Mouse (Mus musculus) lung, embryonic 14.5 days (tissue): ENCODE results near the gene Mapk8ip3. TPM values are rescaled to one million over a fixed set of nuclear protein-coding genes. Genes with fewer than 3 reads are reported as not detected.

Source experiments
- ATAC-seq: fragments of 200-750 bp; cut with Nextera tagmentation; 2 replicates; pipeline ENCODE4 v1.8.0; 2017; ENCODE audit warnings: mild to moderate bottlenecking, moderate TSS enrichment, moderate library complexity; ENCODE audit not compliant: insufficient read depth
- DNase-seq: peaks from one replicate; pipeline ENCODE4 v3.0.0-alpha.2; 2015
- H3K27ac ChIP-seq: fragments of 300-500 bp; sonication (generic); 2 replicates; pipeline ENCODE4 v1.5.1; 2014; ENCODE audit warnings: low read depth, mild to moderate bottlenecking, moderate library complexity
- H3K27me3 ChIP-seq: fragments of 300-500 bp; sonication (generic); 2 replicates; pipeline ENCODE4 v1.6.1; 2014; ENCODE audit warnings: low read length, control low read depth; ENCODE audit not compliant: insufficient read depth
- H3K36me3 ChIP-seq: fragments of 300-500 bp; sonication (generic); 2 replicates; pipeline ENCODE4 v1.6.1; 2014; ENCODE audit warnings: control low read depth; ENCODE audit not compliant: insufficient read depth
- H3K4me1 ChIP-seq: fragments of 300-500 bp; sonication (generic); 2 replicates; pipeline ENCODE4 v1.6.1; 2014; ENCODE audit warnings: antibody characterized with exemption, control low read depth; ENCODE audit not compliant: insufficient read depth
- H3K4me2 ChIP-seq: fragments of 300-500 bp; sonication (generic); 2 replicates; pipeline ENCODE4 v1.6.1; 2014; ENCODE audit warnings: mild to moderate bottlenecking
- H3K4me3 ChIP-seq: fragments of 300-500 bp; sonication (generic); 2 replicates; pipeline ENCODE4 v1.5.1; 2014; ENCODE audit warnings: low read depth, low read length
- H3K9ac ChIP-seq: fragments of 300-500 bp; sonication (generic); 2 replicates; pipeline ENCODE4 v1.6.1; 2014
- H3K9me3 ChIP-seq: fragments of 300-500 bp; sonication (generic); 2 replicates; pipeline ENCODE4 v1.6.1; 2016; ENCODE audit warnings: low read depth, low read length, control low read depth
- CTCF ChIP-seq: IDR thresholded peaks from 2 replicates; pipeline ENCODE4 v1.5.1; 2016; ENCODE audit warnings: antibody characterized with exemption, low read depth
- WGBS: fragments of 180-500 bp; shearing (Covaris S2); extraction: QIAGEN DNeasy Blood & Tissue Kit; methylation state at CpG from one replicate; pipeline ENCODE4 v1.1.7; 2014; 5-methylcytosine and 5-hydroxymethylcytosine counted together
- polyA plus RNA-seq: library from polyadenylated mRNA; unstranded; fragments of >200 nt; fragmentation: Nextera tagmentation; extraction: Ambion mirVana; gene quantifications from 2 replicates; pipeline ENCODE4 v1.2.1, GENCODE M21; 2014

The Mapk8ip3 gene
- 32.1 and 34.2 TPM in 2 replicates for polyA plus RNA-seq

GRCm38 (mm10) chr17:24936259-24937237 lies at the start of gene Mapk8ip3:
Gene Mapk8ip3, minus strand, starts transcription at chr17:24936977.
- ATAC-seq: peak; percentile 98
- peak within 1 kb of the TSS; percentile 72 for H3K4me2 ChIP-seq
- peak within 1 kb of the TSS; percentile 86 for H3K9ac ChIP-seq
- no peaks in the 10 kb centered on the region for H3K9me3 ChIP-seq
- DNase-seq: peak; percentile 97
- H3K27ac ChIP-seq: peak within 1 kb of the TSS; percentile 85
- WGBS: under 1% methylated on average over 78 of the region's 78 CpGs
- H3K36me3 ChIP-seq: 0 out of 2 replicates have a peak, but pooled peaks cover 4% of the 10 kb centered on the region
- H3K4me1 ChIP-seq: peaks cover 5% of the 10 kb centered on the region; the same call in 1 of the 2 replicates
- peak within 1 kb of the TSS; percentile 97 for H3K4me3 ChIP-seq
- peak; percentile 48 for TF ChIP-seq CTCF
- H3K27me3 ChIP-seq: no peaks in the 10 kb centered on the region

DNA sequence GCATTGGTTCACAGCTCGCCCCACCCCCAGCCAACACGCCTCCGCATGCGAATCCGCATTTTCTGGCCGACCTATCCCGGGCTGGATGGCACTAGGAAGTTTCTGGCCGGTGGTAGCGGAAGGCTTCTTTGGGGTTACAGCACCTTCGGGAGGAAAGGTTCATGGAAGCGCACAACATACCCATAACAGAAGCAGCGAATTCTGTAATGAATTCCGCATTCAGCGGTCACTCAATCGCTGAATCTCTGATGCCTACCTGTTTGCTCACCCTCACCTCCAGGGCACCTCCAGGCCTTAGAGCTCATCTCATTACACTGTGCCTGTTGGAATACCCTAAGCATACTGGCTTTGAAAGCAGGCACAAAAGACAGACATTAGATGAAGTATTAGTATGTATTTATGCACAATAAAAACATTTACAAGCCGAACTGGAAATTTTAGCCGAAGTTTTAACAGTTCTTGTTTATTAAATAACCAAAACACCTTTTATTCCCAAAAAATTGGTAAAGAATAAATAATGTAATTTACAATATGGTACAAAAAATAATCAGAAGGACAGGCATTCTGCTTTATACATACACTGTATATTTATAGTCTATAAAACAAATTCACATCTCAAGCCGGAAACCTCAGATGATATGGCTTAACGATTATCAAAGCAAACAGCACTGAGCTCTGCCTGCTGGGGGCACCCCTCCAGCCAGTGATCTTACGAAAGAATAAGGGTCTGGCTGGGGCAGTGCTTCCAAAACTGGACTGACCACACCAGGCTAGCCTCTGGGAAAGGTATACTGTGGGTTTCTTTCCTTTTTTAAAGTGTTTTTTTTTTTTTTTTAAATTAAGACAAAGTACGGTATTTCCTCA lies 24.3 kb upstream of the Mapk8ip3 start:
- Histone ChIP-seq H3K9ac (peak overlapping the region; percentile 85), H3K36me3 (peaks cover 58% of the 10 kb centered on the region), H3K4me2 (peak overlapping the region; percentile 66), H3K27me3 (no peaks in the 10 kb centered on the region), H3K9me3 (no peaks in the 10 kb centered on the region), H3K27ac (no peak overlapping the region), H3K4me3 (peak overlapping the region; percentile 73), H3K4me1 (0 out of 2 replicates have a peak, but pooled peaks cover 3% of the 10 kb centered on the region)
- WGBS: 12% methylated on average over 21 of the region's 21 CpGs
- ATAC-seq: peak; percentile 36; the same call in 1 of the 2 replicates
- no peak for TF ChIP-seq CTCF
- peak; percentile 19 for DNase-seq

DNA sequence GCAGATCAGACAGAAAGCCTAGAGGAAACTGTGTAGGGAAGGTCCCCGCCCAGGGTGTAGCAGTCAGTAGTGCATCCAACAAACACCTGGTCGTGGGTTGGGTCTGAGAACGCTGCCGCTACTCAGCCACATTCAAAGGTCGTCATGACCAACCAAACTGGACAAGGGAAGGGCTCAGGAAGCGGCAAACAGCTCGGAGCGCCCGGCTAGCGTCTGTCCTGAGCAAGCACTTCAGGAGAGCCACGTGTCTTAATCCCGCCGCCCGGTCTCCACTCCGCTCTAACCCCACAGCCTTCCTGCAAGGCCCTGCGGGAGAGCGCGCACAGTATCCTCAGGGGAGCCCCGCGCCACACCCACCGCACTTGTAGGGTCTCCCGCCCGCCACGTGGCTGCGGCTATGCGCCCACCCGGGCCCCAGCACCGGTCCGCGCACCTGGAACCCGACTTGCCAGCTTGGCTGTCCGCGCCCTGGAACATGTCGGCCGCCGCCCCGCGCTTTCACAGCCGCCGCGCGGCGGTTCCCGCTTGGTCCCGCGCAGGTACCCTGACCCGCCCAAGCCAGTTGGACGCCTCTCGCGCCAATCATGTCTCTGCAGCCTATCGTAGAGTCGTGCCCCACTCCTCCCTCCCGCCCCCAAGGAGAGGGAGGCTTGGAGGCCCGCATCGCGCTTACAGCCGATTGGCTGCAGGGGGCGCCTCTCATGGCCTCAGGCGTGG lies 23.5 kb upstream of the Mapk8ip3 start, which contains the start of gene Jpt2:
Gene Jpt2 (minus strand): TSS at position 555 of the 717 bp plus-strand sequence.
- H3K9me3 ChIP-seq: no peaks in the 10 kb centered on the region
- peak within 1 kb of the TSS; percentile 73 for H3K4me3 ChIP-seq
- peak; percentile 78 for TF ChIP-seq CTCF
- H3K36me3 ChIP-seq: peaks cover 57% of the 10 kb centered on the region
- under 1% methylated on average over 59 of the region's 59 CpGs for WGBS
- H3K4me2 ChIP-seq: peak within 1 kb of the TSS; percentile 66
- peak within 1 kb of the TSS; percentile 85 for H3K9ac ChIP-seq
- DNase-seq: peak; percentile 99
- 0 out of 2 replicates have a peak, but pooled peaks cover 3% of the 10 kb centered on the region for H3K4me1 ChIP-seq
- H3K27ac ChIP-seq: peak within 1 kb of the TSS; percentile 88
- ATAC-seq: peak; percentile 100
- no peaks in the 10 kb centered on the region for H3K27me3 ChIP-seq

- Histone ChIP-seq H3K36me3 (peaks cover 57% of the 10 kb centered on the region), H3K4me2 (peak overlapping the region; percentile 66), H3K9me3 (no peaks in the 10 kb centered on the region), H3K4me3 (peak overlapping the region; percentile 73), H3K4me1 (0 out of 2 replicates have a peak, but pooled peaks cover 3% of the 10 kb centered on the region), H3K27me3 (no peaks in the 10 kb centered on the region), H3K9ac (peak overlapping the region; percentile 85), H3K27ac (no peak overlapping the region)
- ATAC-seq (no peak), DNase-seq (peak; percentile 13)
- WGBS: 38% methylated on average over 8 of the region's 8 CpGs
- no peak for TF ChIP-seq CTCF
Observed at GRCm38 (mm10) chr17:24959371-24959770, 22.6 kb upstream of the Mapk8ip3 start.

GRCm38 (mm10) chr17:24953291-24953690 lies 16.5 kb upstream of the Mapk8ip3 start:
- DNase-seq (no peak), ATAC-seq (no peak)
- H3K4me1 ChIP-seq: no peaks in the 10 kb centered on the region
- no peak for TF ChIP-seq CTCF
- peaks cover 88% of the 10 kb centered on the region for H3K36me3 ChIP-seq
- no peak overlapping the region for H3K4me2 ChIP-seq
- WGBS: 85% methylated on average over 2 of the region's 2 CpGs
- no peaks in the 10 kb centered on the region for H3K27me3 ChIP-seq
- H3K4me3 ChIP-seq: no peak overlapping the region
- no peak overlapping the region for H3K27ac ChIP-seq
- no peaks in the 10 kb centered on the region for H3K9me3 ChIP-seq
- H3K9ac ChIP-seq: no peak overlapping the region

- H3K4me1 ChIP-seq: no peaks in the 10 kb centered on the region
- no peak for TF ChIP-seq CTCF
- H3K9ac ChIP-seq: no peak overlapping the region
- no peak for DNase-seq
- no peak overlapping the region for H3K4me3 ChIP-seq
- WGBS: 84% methylated on average over 2 of the region's 2 CpGs
- H3K4me2 ChIP-seq: no peak overlapping the region
- no peak overlapping the region for H3K27ac ChIP-seq
- no peak for ATAC-seq
- no peaks in the 10 kb centered on the region for H3K27me3 ChIP-seq
- H3K9me3 ChIP-seq: no peaks in the 10 kb centered on the region
- H3K36me3 ChIP-seq: peaks cover 96% of the 10 kb centered on the region
Observed at GRCm38 (mm10) chr17:24950671-24951070, 13.9 kb upstream of the Mapk8ip3 start.
